In genomic region chr16:10769661-10770060, GRCm38 (mm10) we compare ENCODE assay signal across 14 mouse cellular contexts. TPM values are rescaled to one million over a fixed set of nuclear protein-coding genes. Genes with fewer than 3 reads are reported as not detected.
A peak's percentile ranks its signal among the peaks of the same experiment; 100 is the strongest.
DNase-seq lines count a peak whose midpoint lies in the region; ATAC-seq lines count a peak whose summit lies in the region.
"Had no signal": no experiment of that assay in that cellular context is flagged by ENCODE, and none has a peak within 500 bp of the region (broad histone marks: within the 10 kb centered on the region; RNA-seq: fewer than 3 reads in every experiment).

No protein-coding gene starts in this region.

- H3K4me3 ChIP-seq in kidney, embryonic 16.5 days (ENCODE audit: low read length) = no peak overlapping the region
- no peak overlapping the region for H3K4me3 ChIP-seq in forebrain, embryonic 13.5 days
- H3K4me3 ChIP-seq: erythroblast, embryonic 14.5 days; heart, adult 2 months had no signal

- H3K4me1 ChIP-seq in kidney, embryonic 16.5 days (ENCODE audit: insufficient read depth, low read length) = peaks cover 12% of the 10 kb centered on the region
- H3K4me1 ChIP-seq in forebrain, embryonic 13.5 days = no peaks in the 10 kb centered on the region

- no peak overlapping the region for H3K9ac ChIP-seq in kidney, embryonic 16.5 days (replicated peaks; ENCODE audit: low read length)
- no peak overlapping the region for H3K9ac ChIP-seq in forebrain, embryonic 13.5 days

- H3K4me2 ChIP-seq in kidney, embryonic 16.5 days (replicated peaks; ENCODE audit: low read depth, low read length) = no peak overlapping the region
- no peak overlapping the region for H3K4me2 ChIP-seq in forebrain, embryonic 13.5 days

- WGBS in kidney, embryonic 16.5 days = 52% methylated on average over 2 of the region's 2 CpGs
- 41% methylated on average over 2 of the region's 2 CpGs for WGBS in forebrain, embryonic 13.5 days

- no peaks in the 10 kb centered on the region for H3K9me3 ChIP-seq in kidney, embryonic 16.5 days (ENCODE audit: low read length)
- H3K9me3 ChIP-seq in forebrain, embryonic 13.5 days (replicated peaks) = no peaks in the 10 kb centered on the region

- DNase-seq in adrenal gland, postnatal 14 days = peak; percentile 79
- DNase-seq in adrenal gland, adult 18-20 months (ENCODE audit: low spot score in 2 of 2) = no peak
- peak; percentile 70 for DNase-seq in 3134 (ENCODE audit: extremely low read depth, insufficient read length, low spot score)
- peak; percentile 83 for DNase-seq in brain, adult 2 months (ENCODE audit: low read depth, low spot score)
- peak; percentile 35 to 37 for DNase-seq in natural killer cell, adult 2 months (ENCODE audit: low spot score in 2 of 2)
- DNase-seq in retina, embryonic 14.5 days (ENCODE audit: low spot score) = no peak
- DNase-seq: cerebellum, postnatal 14 days; heart, adult 2 months had no signal

- H3K27ac ChIP-seq in kidney, embryonic 16.5 days (ENCODE audit: low read length) = no peak overlapping the region
- no peak overlapping the region for H3K27ac ChIP-seq in forebrain, embryonic 13.5 days
- H3K27ac ChIP-seq: heart, adult 2 months had no signal

- H3K36me3 ChIP-seq in kidney, embryonic 16.5 days (ENCODE audit: insufficient read depth, low read length) = no peaks in the 10 kb centered on the region
- no peaks in the 10 kb centered on the region for H3K36me3 ChIP-seq in forebrain, embryonic 13.5 days (ENCODE audit: poor library complexity, severe bottlenecking)

- no peak for ATAC-seq in kidney, embryonic 16.5 days (ENCODE audit: low FRiP score, low TSS enrichment)
- no peak for ATAC-seq in forebrain, embryonic 13.5 days

- H3K27me3 ChIP-seq in kidney, embryonic 16.5 days (ENCODE audit: insufficient read depth, low read length) = no peaks in the 10 kb centered on the region
- 0 out of 2 replicates have a peak, but pooled peaks cover 3% of the 10 kb centered on the region for H3K27me3 ChIP-seq in forebrain, embryonic 13.5 days

RNA-seq across cellular contexts. Expression of gene Socs1, which starts 15.7 kb away (rescaled TPM):
- total RNA-seq in adrenal gland, postnatal 14 days (2021) = 2.4 and 3.7 TPM in 2 replicates
- total RNA-seq in adrenal gland, adult 18-20 months (2021) = 1 to 10 TPM; 3.7 to 4.1 TPM
- polyA plus RNA-seq in kidney, embryonic 16.5 days (2015; fragmentation: Nextera tagmentation; extraction: Ambion mirVana) = 5.8 and 7.3 TPM in 2 replicates
- 1.3 and 1.5 TPM in 2 replicates for polyA plus RNA-seq in forebrain, embryonic 13.5 days (2015; fragmentation: Nextera tagmentation; extraction: Ambion mirVana)

RNA-seq across cellular contexts. Expression of gene Tnp2, which starts 18.8 kb away (rescaled TPM):
- not detected in 2 replicates for total RNA-seq in adrenal gland, postnatal 14 days (2021)
- total RNA-seq in adrenal gland, adult 18-20 months (2021) = not detected
- polyA plus RNA-seq in kidney, embryonic 16.5 days (2015; fragmentation: Nextera tagmentation; extraction: Ambion mirVana) = not detected in 2 replicates
- polyA plus RNA-seq in forebrain, embryonic 13.5 days (2015; fragmentation: Nextera tagmentation; extraction: Ambion mirVana) = not detected in 2 replicates
- total RNA-seq: heart, adult 2 months; layer of hippocampus, postnatal 14 days had no signal
- polyA plus RNA-seq: C2C12; erythroblast, embryonic 14.5 days; liver, embryonic 16.5 days had no signal

RNA-seq across cellular contexts. Expression of gene Prm3, which starts 21.1 kb away (rescaled TPM):
- not detected in 2 replicates for total RNA-seq in adrenal gland, postnatal 14 days (2021)
- not detected for total RNA-seq in adrenal gland, adult 18-20 months (2021)
- polyA plus RNA-seq in kidney, embryonic 16.5 days (2015; fragmentation: Nextera tagmentation; extraction: Ambion mirVana) = not detected in 2 replicates
- polyA plus RNA-seq in forebrain, embryonic 13.5 days (2015; fragmentation: Nextera tagmentation; extraction: Ambion mirVana) = not detected in 2 replicates
- total RNA-seq: heart, adult 2 months; layer of hippocampus, postnatal 14 days had no signal
- polyA plus RNA-seq: C2C12; erythroblast, embryonic 14.5 days; liver, embryonic 16.5 days had no signal

RNA-seq across cellular contexts. Expression of gene Prm2, which starts 26.3 kb away (rescaled TPM):
- not detected in 2 replicates for total RNA-seq in adrenal gland, postnatal 14 days (2021)
- total RNA-seq in adrenal gland, adult 18-20 months (2021) = not detected
- polyA plus RNA-seq in kidney, embryonic 16.5 days (2015; fragmentation: Nextera tagmentation; extraction: Ambion mirVana) = not detected in 2 replicates
- polyA plus RNA-seq in forebrain, embryonic 13.5 days (2015; fragmentation: Nextera tagmentation; extraction: Ambion mirVana) = not detected in 2 replicates
- total RNA-seq: heart, adult 2 months; layer of hippocampus, postnatal 14 days had no signal
- polyA plus RNA-seq: C2C12; erythroblast, embryonic 14.5 days; liver, embryonic 16.5 days had no signal

RNA-seq across cellular contexts. Expression of gene Prm1, which starts 36.0 kb away (rescaled TPM):
- not detected in 2 replicates for total RNA-seq in adrenal gland, postnatal 14 days (2021)
- not detected for total RNA-seq in adrenal gland, adult 18-20 months (2021)
- not detected in 2 replicates for polyA plus RNA-seq in kidney, embryonic 16.5 days (2015; fragmentation: Nextera tagmentation; extraction: Ambion mirVana)
- polyA plus RNA-seq in forebrain, embryonic 13.5 days (2015; fragmentation: Nextera tagmentation; extraction: Ambion mirVana) = not detected in 2 replicates
- total RNA-seq: heart, adult 2 months; layer of hippocampus, postnatal 14 days had no signal
- polyA plus RNA-seq: C2C12; erythroblast, embryonic 14.5 days; liver, embryonic 16.5 days had no signal

Comparison
In these comparisons a context has a peak if more than half of its experiments do, and no peak if none do; other contexts are left out.
1. DNase-seq: peak in adrenal gland, postnatal 14 days (single experiment), 3134 (single experiment), brain, adult 2 months (single experiment) and natural killer cell, adult 2 months (2 of 2); none in adrenal gland, adult 18-20 months (0 of 2) and retina, embryonic 14.5 days (single experiment).